Mouse (Mus musculus): Measurements from ENCODE around the gene Gkn1.

GRCm38 (mm10) chr6:87394783-87395182 is 44.0 kb upstream of the Gkn1 start:
- no peak for TF ChIP-seq CTCF (IDR thresholded peaks at IDR 0.05; ENCODE audit: extremely low read depth, insufficient read depth, low read length)
- no peak for TF ChIP-seq POLR2A (IDR thresholded peaks at IDR 0.05; ENCODE audit: extremely low read depth, insufficient read depth, low read length)
